Mouse (Mus musculus): ENCODE measurements around the gene Soat2.

The Soat2 gene

GRCm38 (mm10) chr15:102114651-102115260 is 35.6 kb upstream of the Soat2 start:
- no peak for DNase-seq

GRCm38 (mm10) chr15:102115731-102116231 is 34.5 kb upstream of the Soat2 start:
- peak; percentile 40 for DNase-seq

DNA sequence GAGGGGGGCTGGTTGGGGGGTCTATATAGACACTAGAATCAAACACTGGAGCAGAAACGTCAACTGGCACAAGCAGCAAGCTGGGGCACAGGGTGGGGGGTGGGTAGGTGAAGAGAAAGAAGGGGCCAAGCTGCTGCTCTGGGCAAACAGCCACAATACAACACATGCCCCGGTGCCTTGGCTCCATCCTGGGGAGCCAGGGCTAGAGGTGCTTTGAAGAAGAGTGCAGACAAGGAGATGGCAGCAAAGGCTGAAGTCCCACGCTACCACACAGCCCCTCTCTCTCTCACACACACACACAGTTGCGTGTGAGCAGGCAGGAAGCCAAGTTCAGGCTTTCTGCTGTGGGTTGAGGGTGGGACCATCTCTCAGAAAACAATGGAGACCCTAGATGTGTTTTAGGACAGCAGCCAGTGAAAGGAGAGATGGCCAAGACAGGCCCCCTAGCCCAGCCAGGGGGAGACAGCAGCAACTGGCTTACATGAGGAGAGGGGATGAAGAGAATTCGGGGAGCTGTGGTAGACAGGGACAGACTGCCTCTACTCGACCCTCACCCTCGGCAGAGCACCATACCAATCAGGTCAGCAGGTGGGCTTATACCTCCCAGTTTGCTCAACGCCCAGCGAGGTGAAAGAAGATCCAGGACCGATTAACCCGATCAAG is 33.4 kb upstream of the Soat2 start:
- no peak for DNase-seq

DNA sequence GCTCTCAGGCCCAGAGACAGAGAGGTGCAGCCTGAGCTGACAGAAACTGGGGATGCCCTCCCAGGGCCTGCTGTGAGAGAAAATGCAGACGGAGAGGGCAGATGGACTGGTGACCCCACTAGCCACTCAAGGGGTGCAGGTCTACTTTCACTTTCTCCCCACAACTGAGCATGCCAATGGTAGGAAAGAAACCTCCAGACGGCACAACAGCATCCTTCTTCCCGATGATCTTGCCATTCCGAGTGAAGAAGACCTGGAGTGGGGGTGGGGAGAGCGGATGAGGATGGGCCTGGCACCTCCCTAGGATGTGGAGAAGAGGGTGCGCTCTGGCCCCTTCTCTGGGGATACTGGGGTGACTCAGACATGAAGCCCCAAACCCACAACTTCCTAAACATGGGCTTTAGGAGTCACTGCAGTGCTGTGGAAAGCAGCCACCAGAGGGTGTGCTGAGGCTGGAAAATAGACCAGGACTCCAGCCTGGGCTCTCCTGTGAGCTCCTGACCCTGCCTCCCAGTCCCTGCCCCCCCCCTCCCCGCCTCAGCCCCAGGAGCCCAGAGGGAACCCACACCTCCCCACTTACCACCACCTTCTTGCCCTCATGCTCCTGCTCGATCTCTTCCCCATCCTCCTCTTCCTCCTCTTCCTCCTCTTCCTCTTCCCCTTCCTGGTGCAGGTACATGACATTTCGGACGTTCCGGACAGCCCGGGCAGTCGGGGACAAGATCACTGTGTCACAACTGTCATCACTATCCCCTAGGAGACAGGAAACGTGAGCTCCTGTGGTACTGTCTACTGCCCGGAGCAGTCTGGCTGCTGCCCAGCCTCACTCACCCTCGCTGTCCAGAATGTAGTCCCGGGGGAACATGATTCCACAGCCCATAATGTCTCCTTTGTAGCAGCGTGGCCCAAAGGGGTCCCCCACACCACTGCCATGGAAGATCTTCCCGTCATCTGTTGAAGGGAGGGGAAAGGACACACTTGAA is 32.6 kb upstream of the Soat2 start:
- DNase-seq: no peak

DNA sequence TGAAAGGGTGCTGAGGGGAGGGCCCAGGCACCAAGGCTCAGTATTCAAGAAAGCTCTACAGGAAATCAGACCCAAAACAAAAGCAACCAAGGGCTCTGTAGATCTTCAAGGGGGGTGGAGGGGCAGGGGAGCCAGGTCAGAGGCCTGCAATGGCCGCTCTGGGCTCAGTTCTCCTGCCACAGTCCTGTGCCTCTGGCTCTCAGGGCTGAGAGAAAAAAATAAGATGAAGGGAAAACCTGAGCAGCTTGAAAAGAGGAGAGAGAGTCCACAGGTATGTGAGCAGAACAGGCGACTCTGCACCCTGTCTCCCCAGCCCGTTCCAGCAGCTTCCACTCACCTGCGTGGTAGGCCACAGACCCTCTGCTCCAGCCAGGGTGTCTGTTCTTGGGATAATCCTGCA is 31.7 kb upstream of the Soat2 start:
- no peak for DNase-seq

DNA sequence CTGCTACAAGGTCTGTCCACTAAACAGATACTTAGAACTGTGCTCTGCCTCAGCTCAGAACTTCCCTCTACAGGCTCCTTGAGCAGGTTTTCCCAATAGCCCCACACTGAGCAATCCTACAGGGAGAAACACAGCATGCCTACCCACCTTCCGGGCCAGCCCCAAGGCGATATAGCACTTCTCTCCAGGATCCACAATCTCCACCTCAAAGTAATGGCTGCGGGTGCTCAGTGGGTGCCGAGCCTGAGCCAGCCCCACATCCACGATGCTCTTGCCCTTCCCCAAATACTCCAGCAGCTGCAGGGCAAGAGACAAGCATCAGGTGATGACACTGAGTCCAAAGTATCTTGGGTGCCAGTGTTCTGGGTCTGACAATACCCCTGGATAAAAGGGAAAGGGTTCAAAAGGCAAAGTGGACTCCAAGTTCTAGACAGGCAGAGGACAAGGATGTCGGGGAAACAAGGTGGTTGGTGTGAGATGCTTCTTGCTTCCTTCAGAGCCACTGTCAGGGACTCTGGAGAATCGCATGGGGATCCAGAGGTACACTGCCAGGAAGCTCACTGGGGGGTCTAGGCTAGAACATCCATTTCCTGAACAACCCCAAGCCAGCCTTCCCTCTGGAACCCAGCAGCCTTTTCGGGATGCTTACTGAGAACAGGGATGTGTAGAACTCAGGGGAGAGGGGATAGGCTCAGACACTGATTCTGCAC is 31.1 kb upstream of the Soat2 start:
- DNase-seq: no peak

DNA sequence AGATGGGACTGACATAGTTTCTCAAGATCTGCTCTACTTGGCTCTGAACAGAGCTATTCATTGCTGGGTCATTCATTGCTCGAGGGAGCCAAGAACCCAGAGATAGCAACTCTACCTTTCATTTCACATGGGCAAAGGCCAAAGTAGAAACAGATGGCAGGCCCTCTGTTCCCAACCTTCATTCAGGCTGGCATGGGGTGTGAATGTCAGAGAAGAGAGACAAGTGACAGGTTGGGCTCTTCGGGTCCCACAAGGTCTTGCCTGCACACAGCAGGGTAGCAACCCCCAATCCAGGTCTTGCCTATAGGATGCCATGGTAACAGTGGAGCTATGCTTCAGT is 30.5 kb upstream of the Soat2 start:
- DNase-seq: no peak

DNA sequence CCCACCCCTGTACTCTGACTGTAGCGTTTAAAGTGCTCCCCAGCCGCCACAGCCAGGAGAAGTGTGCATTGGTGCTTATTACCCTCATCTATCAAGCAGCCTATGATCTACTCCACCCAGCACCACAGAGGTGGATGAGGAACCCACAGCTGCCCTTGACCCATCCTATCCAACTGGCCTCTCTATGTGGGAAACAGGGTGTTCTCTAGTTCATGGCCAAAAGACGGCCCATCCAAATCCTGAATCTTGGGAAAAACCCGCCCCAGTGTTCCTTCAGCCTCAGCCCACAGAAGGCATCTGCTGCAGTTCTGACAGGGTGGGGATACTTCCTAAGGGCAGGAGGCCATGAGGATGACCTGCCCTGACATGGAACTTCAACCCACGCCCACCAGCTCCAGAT is 29.8 kb upstream of the Soat2 start:
- DNase-seq: no peak

DNA sequence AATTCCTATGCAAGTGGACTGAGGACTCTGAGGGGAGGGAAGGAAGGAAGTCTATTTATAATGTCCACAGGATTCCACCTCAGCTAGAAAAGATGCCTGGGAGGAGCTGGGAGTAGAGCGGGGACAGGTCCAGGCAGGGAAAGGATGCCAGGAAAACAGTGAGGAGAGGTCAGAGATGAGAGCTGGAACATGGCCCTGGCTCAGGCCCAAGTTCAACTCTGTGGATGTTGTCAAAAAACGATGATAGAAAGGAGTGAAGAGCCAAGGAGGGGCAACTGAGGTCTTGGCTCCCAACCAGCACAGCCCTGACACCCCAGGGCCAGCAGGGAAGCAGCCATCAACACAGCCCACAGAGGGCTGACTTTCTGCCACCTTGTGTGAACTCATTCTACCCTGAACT is 24.0 kb upstream of the Soat2 start:
- no peak for DNase-seq

GRCm38 (mm10) chr15:102133314-102133713 is 17.0 kb upstream of the Soat2 start:
- no peak for DNase-seq

GRCm38 (mm10) chr15:102134709-102135108 is 15.6 kb upstream of the Soat2 start:
- DNase-seq: no peak

DNA sequence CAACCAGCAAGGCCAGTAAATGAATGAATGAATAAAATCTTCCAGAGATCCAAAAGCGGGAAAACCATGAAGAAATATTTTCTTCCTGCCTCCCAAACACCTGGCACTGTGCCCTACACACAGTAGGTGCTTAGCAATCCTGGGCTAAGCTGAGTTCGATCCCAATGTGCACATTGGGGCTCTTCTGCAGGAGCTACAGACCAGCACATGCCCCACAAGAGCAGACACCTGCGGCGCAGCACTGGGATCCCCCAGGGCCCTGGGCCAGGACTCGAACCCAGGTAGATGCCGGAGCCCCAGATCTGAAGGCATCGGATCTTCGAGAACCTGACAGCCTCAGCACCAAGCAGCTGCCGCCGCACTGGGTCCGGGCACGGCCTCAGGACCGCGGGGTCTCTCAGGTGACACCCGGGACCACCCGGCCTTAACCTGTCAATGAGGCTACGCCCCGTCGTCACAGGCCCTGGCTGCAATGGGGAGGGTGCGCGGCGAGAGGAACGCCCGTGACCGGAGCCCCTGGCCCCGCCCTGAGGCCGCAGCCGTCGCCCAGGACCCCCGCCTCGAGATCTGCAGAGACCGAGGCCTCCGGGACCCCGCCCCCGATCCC is 14.7 kb upstream of the Soat2 start:
- no peak for DNase-seq

GRCm38 (mm10) chr15:102136129-102136758 is 14.1 kb upstream of the Soat2 start, which contains the start of gene Spryd3:
Spryd3 (minus strand) TSS chr15:102136234.
- DNase-seq: peak; percentile 98

GRCm38 (mm10) chr15:102141120-102141519 is 9.2 kb upstream of the Soat2 start:
- DNase-seq: no peak

GRCm38 (mm10) chr15:102142914-102143912 is 7.1 kb upstream of the Soat2 start:
- no peak for DNase-seq

DNA sequence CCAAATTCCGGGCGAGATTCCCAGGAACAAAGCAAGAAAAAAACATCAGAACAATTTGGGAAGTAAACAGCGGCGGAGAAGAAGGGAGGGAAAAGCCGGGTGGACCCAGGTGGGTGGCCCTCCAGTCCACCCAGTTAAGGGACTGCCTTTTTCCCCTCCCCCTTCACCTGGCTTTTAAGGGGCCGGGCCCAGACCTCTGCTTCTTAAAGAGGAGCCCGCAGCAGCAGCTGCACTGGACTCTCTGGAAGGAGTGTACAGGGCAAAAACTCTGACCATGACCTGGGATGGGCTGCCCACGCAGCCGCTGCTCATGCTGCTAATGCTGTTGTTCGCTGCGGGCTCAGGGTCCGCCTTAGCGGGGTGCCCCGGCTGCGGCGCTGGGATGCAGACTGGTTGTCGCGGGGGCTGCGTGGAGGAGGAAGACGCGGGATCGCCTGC is 6.0 kb upstream of the Soat2 start, which contains the start of gene Igfbp6:
Igfbp6 (plus strand) TSS at position 89 of the 438 bp plus-strand sequence.
- no peak for DNase-seq

DNA sequence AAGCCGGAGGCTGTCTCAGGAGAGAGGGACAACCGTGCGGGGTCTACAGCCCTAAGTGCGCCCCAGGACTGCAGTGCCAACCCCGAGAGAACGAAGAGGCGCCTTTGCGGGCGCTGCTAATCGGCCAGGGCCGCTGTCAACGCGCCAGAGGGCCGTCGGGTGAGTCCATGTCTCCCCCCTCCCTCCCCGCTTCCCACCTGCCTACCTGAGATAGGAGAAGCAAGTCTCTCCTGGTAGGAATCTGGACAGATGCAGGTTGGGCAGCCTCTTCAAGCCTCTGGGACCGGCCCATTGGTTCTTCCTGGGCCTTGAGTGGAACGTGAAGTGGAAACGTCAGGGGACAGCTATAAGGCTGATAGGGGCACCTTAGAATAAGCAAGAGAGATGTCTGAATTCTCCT is 5.6 kb upstream of the Soat2 start:
- DNase-seq: no peak

- no peak for DNase-seq
These were observed 5.0 kb upstream of the Soat2 start for GRCm38 (mm10) chr15:102145330-102145729.

- DNase-seq: no peak
These were observed 4.2 kb upstream of the Soat2 start for GRCm38 (mm10) chr15:102146089-102146488.

GRCm38 (mm10) chr15:102146882-102147281 is 3.4 kb upstream of the Soat2 start:
- peak; percentile 44 for DNase-seq

Data from thymus, postnatal 14 days (tissue).